Mouse (Mus musculus) fat pad, adult 2 months (tissue): ENCODE data around the gene Snw1.
"Not testable (repeated sequence)": the region's sequence is repeated elsewhere in the genome, so short reads cannot be mapped to it uniquely, and the experiment has no call there.

Source experiments
- DNase-seq: peaks from one replicate; pipeline ENCODE4 v3.0.0-alpha.2; 2011; ENCODE audit warnings: low read depth, low spot score; ENCODE audit errors: extremely low read depth

Gene Snw1

DNA sequence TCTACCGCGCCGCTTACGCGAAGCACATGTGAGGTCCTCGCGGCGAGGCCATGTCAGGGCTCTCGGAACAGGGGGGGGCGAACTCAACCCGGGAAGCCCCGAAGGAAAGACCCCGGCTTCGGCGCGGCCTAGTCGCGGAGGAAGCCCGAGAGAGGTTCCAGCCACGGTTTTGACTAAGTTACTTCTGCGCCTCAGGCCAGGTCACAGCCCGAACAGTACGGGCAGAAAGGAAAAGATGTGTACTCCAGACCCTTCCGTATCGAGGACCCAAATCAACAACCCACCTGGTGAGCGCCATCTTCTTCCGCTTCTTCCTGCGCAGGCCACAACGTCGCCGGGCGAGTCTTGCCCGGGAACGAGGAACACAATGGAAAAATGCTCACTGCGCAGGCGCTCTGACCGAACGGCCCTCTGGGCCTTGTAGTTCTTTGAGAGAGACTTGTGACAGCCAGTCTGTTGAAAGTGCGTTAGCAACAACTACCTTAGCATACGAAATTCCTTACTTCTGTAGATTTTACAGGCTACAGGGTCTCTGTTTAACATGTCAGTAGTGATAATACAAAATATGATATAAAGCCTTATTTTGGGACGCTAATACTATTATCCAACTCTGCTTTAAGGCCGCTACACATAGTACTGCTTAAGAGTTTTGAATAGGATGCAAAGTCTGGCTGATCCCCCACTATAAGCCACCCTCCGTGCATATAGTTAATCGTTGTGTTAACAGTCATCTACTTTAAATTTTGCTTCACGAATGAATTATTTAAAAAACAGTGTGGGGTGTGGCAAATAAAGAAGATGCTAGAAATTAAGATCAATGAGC is at the start of gene Snw1:
Gene Snw1 (minus strand): TSS at position 311 of the 823 bp plus-strand sequence.
- DNase-seq: peak; percentile 61

DNA sequence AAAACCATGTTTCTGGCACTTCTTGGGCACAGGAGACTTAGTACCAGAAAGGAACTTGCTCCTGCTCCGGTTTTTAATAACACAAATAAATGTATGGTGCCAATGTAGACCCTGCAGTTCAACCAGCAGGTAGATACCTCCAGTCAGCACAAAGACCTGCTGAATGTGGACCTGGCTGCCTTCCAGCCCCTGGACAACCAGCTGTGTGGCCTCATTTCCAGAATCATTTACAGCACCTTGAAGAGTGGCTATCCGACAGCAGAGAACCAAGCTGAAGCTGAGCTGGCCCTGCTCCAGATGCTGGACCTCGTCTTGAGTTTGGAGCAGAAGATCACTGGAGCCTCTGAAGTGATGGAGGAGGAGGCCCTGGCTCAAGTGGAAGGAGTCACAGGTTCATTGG is 47.5 kb upstream of the Snw1 start:
- not testable (repeated sequence) for DNase-seq

DNA sequence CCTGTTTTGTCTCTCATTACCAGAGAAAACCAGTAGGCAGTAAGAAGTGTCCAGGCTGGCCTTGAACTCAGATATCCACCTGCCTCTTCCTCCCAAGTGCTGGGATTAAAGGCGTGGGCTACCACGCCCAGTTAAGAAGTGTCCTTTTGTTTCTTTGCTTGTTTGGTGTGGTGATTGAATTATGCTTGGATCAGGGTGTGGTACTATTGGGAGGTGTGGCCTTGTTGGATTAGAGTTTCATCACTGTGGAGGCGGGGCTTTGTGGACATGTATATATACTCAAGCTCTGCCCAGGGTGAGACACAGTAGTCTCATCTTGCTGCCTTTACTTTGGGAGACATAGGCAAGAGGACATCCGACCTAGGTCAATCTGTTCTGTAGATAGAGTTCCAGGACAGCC is 41.9 kb upstream of the Snw1 start, which contains the start of gene Gm8300:
Gene Gm8300 (plus strand): TSS at position 301 of the 400 bp plus-strand sequence.
- DNase-seq: not testable (repeated sequence)

DNA sequence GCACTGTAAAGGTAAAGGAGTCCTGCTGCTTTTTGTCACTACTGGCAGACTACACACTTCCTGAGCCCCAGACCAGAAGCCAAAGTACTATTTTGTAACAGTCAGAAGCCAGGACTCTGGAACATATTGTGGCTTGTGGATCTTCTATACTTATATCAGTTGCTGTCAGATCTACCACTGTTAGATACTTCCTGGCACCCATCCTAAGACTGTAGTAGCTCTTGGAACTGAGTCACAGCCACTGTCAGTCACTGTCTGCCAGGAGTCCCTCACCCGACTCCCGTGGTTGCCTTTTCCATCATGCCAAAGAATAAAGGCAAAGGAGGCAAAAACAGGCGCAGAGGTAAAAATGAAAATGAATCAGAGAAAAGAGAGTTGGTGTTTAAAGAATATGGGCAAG is 22.3 kb upstream of the Snw1 start, which contains the start of gene Gm5788:
Gene Gm5788 (plus strand): TSS at position 301 of the 400 bp plus-strand sequence.
- not testable (repeated sequence) for DNase-seq

DNA sequence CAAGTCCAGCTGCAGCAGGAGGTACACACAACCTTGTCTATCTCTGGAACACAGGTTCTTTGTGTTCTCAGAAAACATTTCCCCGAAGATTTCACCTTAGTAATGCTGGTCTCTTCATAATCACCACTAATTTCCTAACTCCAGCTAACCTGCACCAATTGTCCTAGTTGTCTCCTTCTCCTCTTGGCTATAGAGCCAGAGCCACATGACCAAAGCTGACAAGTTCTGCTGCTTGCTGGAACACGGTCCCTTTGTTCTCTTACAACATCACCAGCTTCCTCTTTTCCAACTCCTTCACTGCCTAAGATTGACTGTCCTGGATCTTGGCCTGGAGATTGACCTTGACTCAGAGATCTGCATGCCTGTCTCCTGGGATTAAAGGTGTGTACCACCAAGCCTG is 16.6 kb upstream of the Snw1 start:
- DNase-seq: peak; percentile 90

GRCm38 (mm10) chr12:87482482-87482881 is 10.4 kb upstream of the Snw1 start:
- DNase-seq: not testable (repeated sequence)

GRCm38 (mm10) chr12:87474756-87475155 is 2.7 kb upstream of the Snw1 start:
- DNase-seq: peak; percentile 85

DNA sequence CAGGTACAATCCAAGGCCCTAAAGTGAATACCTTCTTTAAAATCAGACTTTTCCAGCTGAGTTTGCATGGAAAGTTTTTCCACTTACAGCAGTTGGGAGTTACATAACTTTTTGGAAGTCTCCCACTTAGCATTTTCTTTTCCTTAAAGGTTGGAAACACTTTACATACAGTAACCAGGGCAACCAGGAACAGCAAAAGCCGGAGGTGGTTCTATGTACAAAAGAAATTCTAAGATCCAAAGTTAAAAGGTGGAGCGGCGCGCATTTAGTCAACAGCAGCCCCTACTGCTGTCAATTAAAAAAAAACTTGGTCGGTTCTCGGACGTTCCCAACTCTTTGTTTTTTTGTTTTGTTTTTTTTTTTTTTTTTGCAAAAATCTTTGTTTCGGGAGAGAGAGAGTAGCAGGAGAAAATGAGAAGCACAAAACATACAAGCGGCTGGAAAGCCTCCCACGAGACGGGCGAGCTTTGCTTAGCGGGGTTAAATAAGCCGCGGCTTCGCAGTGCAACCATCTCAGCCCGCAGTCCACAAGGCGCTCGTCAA is 582 bp downstream of the Snw1 start:
- no peak for DNase-seq

DNA sequence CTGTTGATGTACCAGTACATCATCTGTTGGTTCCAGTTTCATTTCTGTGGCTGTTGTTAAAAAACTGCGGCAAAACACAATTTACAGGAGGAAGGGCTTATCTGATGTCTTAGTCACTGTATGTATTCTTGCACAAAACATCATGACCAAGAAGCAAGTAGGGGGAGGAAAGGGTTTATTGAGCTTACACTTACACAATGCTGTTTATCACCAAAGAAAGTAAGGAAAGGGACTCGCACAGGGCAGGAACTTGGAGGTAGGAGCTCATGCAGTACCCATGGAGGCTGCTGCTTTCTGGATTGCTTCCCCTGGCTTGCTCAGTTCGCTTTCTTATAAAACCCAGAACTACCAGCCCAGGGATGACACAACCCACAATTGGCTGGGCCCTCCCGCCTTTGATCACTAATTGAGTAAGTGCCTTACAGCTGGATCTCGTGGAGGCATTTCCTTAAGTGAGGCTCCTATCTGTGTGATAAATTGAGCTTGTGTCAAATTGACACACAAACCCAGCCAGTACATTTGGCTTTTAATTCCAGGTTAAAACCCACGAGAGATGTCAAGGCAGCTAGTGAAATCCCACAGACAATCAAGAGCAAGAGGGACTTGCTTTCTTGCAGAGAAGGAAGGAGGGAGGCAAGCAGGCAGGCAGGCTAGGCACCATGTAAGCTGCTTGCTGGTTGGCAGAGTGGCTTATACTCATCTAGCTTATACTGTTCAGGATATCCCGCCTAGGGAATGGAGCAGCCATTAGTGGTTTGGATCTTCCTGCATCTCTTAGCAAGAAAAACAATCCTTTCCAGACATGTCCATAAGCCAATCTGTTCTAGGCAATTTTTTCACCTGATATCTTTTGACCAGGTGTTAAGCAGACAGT is 1.6 kb downstream of the Snw1 start:
- DNase-seq: no peak

- no peak for DNase-seq
These were observed 7.3 kb downstream of the Snw1 start for GRCm38 (mm10) chr12:87464678-87465297.

GRCm38 (mm10) chr12:87449456-87449855 is 22.6 kb downstream of the Snw1 start:
- DNase-seq: no peak

GRCm38 (mm10) chr12:87444211-87444610 is 27.9 kb downstream of the Snw1 start:
- no peak for DNase-seq

DNA sequence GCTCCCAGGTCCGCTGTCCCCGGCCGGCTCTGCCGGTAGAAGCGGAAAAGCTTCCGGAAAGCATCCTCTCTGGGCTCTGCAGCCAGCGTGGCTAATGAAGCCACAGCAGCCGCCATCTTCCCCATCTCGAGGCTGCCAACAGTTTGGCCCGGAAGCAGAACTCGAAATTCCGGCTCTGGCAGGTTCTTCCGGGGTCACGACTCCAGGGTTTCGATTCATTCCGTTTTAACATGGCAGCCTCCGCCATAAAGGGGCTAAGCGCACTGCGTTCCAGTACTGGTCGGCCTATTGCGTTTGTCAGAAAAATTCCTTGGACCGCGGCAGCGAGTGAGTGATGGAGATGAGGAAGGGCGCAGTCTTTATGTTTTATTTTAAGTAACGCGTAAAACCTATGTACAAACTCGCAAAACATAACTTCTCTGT is 28.4 kb downstream of the Snw1 start, which contains the start of the genes Slirp and Alkbh1:
Gene Slirp (plus strand): TSS at position 197 of the 423 bp plus-strand sequence.
Gene Alkbh1 (minus strand): TSS at position 318 of the 423 bp plus-strand sequence.
- peak; percentile 37 for DNase-seq

GRCm38 (mm10) chr12:87443115-87443699 is 28.9 kb downstream of the Snw1 start:
- DNase-seq: no peak

- DNase-seq: no peak
These were observed 29.6 kb downstream of the Snw1 start for GRCm38 (mm10) chr12:87442177-87443114.

DNA sequence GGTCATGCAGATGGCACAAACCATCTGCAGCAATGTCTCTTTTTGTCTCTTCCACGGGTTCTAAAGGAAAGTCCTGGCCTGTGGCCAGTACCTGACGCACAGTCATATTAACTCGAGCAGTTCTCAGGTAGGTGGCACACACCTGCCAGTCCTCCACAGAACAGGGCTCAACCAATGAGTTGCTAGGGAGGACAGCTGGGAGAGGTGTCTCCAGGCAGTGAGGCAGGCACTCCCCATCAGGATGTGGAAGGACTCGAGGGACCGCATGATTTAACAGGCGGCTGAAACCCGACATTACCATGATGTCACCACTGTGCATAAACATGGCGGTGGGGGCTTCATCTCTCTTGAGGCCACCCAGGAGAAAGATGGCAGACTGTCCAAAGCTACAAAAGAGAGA is 43.2 kb downstream of the Snw1 start:
- DNase-seq: no peak

DNA sequence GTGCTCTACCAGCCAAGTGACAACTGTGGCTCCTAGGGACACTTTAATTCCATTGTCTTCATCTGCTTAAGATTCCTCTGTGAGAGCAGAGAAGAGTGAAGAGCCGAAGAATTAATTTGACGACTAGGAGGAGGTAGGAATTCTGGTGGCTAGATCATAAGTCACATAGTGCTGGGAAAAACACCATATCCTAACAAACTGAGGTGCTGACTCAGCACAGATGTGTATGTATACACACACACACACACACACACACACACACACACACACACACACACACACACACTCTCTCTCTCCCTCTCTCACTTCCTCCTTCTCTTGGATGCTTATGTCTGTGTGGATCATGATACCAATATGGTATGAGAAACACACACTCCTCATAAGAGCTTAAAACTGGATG is 43.8 kb downstream of the Snw1 start:
- DNase-seq: no peak

- DNase-seq: no peak
These were observed 45.6 kb downstream of the Snw1 start for GRCm38 (mm10) chr12:87426354-87427031.

- DNase-seq: no peak
These were observed 47.6 kb downstream of the Snw1 start for GRCm38 (mm10) chr12:87424516-87424915.
